Mouse (Mus musculus) mouse embryonic stem cell (cell line): Measurements from ENCODE around the gene Pde1b.

ENCODE experiments used
- in situ Hi-C, 2 experiments: fragments of 300-500 bp; cut with MboI; formaldehyde crosslinking; loops; 1 replicate in 1 of 2; 3 replicates in 1 of 2; pipeline ENCODE4 v1.14.3; 2019 to 2020; ENCODE audit warnings: low sequenced_read_pairs in 2 of 2, low pct_unique_long_range_greater_than_20kb in 1 of 2, mixed read lengths in 1 of 2; ENCODE audit not compliant: unreplicated experiment in 1 of 2

Pde1b gene

GRCm38 (mm10) chr15:103500723-103501122 lies 2.1 kb upstream of the Pde1b start:
- in situ Hi-C loops: no loop called here

GRCm38 (mm10) chr15:103501186-103501585 lies 1.6 kb upstream of the Pde1b start:
- in situ Hi-C loops: no loop called here

GRCm38 (mm10) chr15:103503251-103503600 lies 392 bp downstream of the Pde1b start:
- in situ Hi-C loops: no loop called here

- in situ Hi-C loops: no loop called here
Observed at GRCm38 (mm10) chr15:103503660-103504059, 826 bp downstream of the Pde1b start.

GRCm38 (mm10) chr15:103509317-103509716 lies 6.5 kb downstream of the Pde1b start:
- in situ Hi-C loops: no loop called here

GRCm38 (mm10) chr15:103511652-103512051 lies 8.8 kb downstream of the Pde1b start:
- in situ Hi-C loops: no loop called here

GRCm38 (mm10) chr15:103513621-103514031 lies 10.8 kb downstream of the Pde1b start:
- in situ Hi-C loops: no loop called here

- in situ Hi-C loops: no loop called here
Observed at GRCm38 (mm10) chr15:103514119-103514518, 11.3 kb downstream of the Pde1b start.

GRCm38 (mm10) chr15:103514914-103515313 lies 12.1 kb downstream of the Pde1b start:
- in situ Hi-C loops: no loop called here

GRCm38 (mm10) chr15:103518600-103519385 lies 16.0 kb downstream of the Pde1b start:
- in situ Hi-C loops: no loop called here

GRCm38 (mm10) chr15:103519386-103520378 lies 16.8 kb downstream of the Pde1b start:
- in situ Hi-C loops: no loop called here

- in situ Hi-C loops: no loop called here
Observed at GRCm38 (mm10) chr15:103522458-103523099, 19.7 kb downstream of the Pde1b start.

- in situ Hi-C loops: no loop called here
Observed at GRCm38 (mm10) chr15:103523156-103523555, 20.3 kb downstream of the Pde1b start.

GRCm38 (mm10) chr15:103530372-103530771 lies 27.5 kb downstream of the Pde1b start:
- in situ Hi-C loops: loop anchor here in 1 of 2 experiments (10.0 kb wide), 1 partner anchor 46 kb away; no protein-coding TSS in a partner anchor

GRCm38 (mm10) chr15:103534054-103534620 lies 31.3 kb downstream of the Pde1b start:
- in situ Hi-C loops: loop anchor here in 1 of 2 experiments (10.0 kb wide), 1 partner anchor 49 kb away; no protein-coding TSS in a partner anchor

- in situ Hi-C loops: loop anchor here in 1 of 2 experiments (10.0 kb wide), 1 partner anchor 50 kb away; no protein-coding TSS in a partner anchor
Observed at GRCm38 (mm10) chr15:103535030-103535429, 32.2 kb downstream of the Pde1b start.

- in situ Hi-C loops: loop anchor here in 1 of 2 experiments (10.0 kb wide), 1 partner anchor 51 kb away; no protein-coding TSS in a partner anchor
Observed at GRCm38 (mm10) chr15:103535786-103536185, 33.0 kb downstream of the Pde1b start.

- in situ Hi-C loops: loop anchor here in 1 of 2 experiments (10.0 kb wide), 1 partner anchor 52 kb away; no protein-coding TSS in a partner anchor
Observed at GRCm38 (mm10) chr15:103536456-103536855, 33.6 kb downstream of the Pde1b start.
